Mouse (Mus musculus): ENCODE measurements at regions not wholly inside any gene's neighbourhood (a gene's known extent, or its start where the extent isn't known, plus 50 kb on each side); places are given as distances from the start of the nearest gene placed in this dataset.

DNA sequence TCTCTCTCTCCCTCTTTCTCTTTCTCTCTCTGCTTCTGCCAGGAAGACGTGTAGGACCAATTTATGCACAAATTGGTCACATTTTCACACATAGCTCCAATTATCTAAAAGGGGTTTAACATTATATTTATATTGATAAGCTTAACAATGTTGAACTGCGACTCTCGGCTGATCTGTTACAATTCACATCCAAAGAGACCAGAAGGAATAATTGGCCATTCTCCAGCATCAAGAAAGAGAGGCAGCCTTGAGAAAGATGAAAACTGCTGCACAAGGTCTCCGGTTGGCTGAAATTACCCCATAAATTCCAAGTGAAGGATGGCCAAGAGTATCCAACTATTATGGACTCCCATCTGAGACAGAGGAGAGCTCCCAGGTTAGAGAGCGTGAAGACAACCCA, 398.4 kb downstream of the Tshz3 start:
- no peak for DNase-seq

DNA sequence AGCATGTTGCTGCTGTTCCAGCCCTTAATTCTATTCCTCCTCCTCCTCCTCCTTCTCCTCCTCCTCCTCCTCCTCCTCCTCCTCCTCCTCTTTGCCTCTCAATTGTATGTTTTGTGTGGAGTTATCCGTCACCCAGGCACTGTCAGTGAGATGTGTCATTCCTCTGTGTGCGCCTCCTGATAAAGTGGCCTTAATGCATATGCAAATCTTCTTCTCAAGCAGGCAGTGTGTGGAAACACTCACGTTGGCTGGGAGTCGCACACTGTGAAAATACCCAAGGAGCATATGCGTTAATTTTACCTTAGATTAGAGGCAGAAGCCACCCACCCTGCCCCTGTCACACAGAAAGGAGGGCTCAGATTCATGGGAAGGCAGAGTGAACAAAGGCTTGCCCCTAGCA, 401.0 kb downstream of the Tshz3 start:
- no peak for DNase-seq

DNA sequence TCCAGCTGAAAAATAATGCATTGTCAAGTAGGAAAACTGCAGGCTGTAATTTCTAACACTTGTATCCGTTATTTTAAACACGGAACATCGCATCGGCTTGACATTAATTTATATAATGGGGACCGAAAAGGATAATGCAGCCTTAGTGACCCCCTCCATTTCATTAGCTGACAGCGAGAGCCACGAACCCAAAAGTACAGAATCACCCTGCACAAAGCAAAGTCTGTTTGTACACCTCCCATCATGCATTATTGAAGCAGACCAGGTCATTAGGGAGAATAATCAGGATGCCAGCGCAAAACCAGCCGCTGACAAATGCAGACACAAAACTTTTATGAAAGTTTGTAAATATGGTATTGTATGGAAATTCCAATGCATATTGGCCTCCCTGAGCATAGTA, 406.8 kb downstream of the Tshz3 start:
- no peak for DNase-seq

DNA sequence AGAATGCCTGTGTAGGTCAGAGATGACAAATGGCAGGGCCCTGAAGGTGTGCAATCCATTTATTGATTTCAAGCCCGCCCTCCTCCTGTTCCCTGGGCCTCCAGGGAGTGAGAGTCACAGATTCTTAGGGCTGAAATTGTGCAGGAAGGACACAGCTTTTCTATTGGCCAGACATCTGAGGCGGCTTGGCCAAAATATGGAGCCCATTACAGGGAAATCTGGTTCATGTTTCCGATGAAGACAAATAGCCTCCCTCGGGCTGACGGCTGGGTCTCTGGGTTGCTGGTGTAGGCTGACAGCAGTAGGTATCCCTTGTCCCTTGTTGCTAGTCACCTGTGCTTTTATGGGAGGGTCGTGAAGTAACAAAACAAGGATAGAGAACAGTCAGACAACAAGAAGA, 413.2 kb downstream of the Tshz3 start:
- no peak for DNase-seq

DNA sequence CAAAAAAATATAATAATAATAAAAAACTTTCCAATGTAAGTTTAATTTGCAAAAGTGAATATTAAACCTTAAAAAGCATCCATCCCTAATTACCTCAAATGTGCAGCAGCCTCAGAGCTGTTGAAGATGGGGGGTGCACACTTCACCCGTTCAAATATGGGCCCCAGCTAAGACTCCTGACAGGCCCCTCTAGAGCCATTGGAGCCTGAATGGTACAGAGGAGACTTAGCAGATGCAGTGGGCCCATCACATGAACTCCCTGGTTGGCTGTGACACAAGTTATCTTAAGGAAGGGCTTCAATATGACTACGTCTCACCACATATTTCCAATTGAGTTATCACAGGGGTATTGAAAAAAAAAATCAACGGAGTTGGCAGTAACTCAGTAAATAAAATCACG, 422.9 kb downstream of the Tshz3 start:
- DNase-seq: no peak

GRCm38 (mm10) chr7:37140191-37140590, 442.3 kb downstream of the Tshz3 start:
- no peak for DNase-seq

GRCm38 (mm10) chr7:37142780-37143179, 444.9 kb downstream of the Tshz3 start:
- DNase-seq: no peak

DNA sequence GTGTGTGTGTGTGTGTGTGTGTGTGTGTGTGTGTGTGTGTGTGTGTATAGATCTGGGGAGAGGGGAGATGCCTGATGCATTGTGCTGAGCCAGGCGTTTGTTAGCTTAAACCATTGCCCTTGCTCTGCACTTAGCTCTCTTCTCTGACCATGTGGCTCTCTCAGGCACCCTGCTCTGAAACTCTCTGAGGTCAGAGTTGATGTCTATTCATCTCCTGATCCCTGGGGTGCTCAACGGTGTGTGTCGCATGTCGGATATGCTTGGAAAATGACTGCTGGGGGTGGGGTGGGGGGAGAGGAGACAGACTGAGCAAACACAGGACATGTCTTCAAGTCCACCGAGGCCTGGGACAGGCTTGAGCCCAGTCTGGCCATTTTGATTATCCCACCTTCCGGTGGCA, 446.4 kb downstream of the Tshz3 start:
- DNase-seq: no peak

DNA sequence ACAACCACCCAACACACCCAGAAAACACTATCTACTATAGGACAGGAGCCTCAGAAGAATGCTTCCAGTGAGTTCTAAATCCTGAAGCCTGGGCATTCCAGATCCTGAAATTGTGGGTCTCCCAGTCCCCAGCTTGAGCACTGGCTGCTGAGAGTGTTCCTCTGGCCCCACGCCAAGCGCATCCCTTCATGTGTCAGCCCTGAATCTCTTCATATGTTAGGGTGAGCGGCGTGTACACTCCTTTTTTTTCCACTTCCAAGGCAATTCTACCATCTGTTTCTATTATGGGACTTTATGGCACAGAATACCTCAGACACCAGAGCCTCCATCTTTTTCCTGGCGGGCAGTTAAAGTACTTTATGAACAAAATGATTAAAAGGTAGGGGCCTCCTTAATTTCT, 451.8 kb downstream of the Tshz3 start:
- no peak for DNase-seq

DNA sequence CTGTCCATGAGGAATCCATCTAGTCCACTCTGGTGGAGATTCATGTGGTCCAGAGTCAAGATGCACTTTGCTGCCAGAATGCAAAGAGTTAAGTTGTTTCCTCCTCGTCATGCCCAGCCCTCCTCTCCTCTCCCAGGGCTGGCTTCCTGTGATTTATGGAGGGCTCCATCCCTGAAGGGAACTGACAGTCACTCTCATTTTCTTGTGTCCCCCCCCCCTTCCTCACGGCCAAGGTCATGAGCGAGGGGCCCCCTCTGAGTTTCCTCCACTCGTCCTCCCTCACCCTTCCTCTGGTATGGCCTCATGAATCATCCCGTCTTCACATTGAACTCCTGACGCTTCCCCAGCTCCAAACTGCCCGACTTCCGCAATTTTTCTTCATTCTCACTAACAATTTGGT, 461.9 kb downstream of the Tshz3 start:
- DNase-seq: no peak

- DNase-seq: no peak
Measured at GRCm38 (mm10) chr7:37168883-37169282, 471.0 kb downstream of the Tshz3 start.

DNA sequence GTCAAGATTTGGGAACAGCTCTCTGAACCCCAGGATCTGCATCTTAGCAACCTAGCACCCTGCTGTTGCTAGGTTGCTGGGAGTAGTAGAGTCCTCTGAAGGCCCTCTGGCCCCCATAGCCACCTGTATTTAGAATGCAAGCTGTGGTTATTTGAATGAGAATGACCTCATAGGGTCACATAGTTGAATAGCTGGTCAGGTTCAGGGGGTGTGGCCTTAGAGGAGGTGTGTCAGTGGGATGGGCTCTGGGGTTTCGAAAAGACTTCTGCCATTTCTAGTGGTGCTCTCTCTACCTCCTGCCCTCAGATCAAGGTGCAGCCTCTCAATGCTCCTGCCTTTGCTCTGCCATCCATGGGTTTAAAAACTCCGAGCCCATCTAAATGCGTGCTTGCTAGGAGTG, 477.8 kb downstream of the Tshz3 start:
- no peak for DNase-seq

- no peak for DNase-seq
Measured at GRCm38 (mm10) chr7:37178256-37178655, 480.3 kb downstream of the Tshz3 start.

GRCm38 (mm10) chr7:37179907-37180306, 482.0 kb downstream of the Tshz3 start:
- DNase-seq: no peak

DNA sequence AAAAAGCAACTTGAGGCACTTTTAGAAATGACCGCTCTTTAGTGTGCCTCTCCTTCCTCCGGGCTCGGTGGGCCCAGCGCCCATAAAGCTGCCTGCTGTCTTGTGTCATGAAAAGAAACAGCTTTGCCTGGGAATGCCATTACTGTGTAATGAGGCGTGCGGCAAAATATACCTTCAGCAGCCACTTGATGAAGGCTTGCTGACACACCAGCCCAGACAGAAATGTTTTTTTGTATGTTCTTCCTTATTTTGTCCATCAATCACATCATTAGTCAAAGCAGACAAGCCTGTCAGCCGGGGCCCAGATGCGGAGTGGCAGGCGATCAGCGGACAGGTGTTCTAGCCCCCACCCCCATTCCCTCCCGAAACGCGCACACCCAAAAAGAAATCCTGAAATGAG, 482.5 kb downstream of the Tshz3 start:
- DNase-seq: no peak

GRCm38 (mm10) chr7:37181109-37181508, 483.2 kb downstream of the Tshz3 start:
- no peak for DNase-seq

DNA sequence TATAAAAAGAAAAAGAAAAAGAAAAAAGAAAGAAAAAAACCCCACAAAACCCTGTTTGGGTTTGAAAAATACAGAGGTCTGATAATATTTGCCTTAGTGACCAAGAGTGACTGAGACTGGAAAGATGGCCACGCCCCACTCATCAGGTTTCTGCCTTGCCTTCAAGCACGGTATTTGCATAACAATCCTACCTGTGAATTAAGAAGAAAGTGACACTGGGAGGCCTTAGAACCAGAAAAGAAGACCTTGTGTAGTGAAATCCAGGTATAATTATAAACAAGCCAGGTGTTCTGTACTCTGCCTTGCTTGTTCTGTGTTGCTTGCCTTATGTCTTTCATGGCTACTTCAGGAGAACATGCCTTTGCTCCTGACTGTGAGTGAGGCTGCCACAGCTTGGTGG, 494.6 kb downstream of the Tshz3 start:
- no peak for DNase-seq

- DNase-seq: no peak
Measured at GRCm38 (mm10) chr7:37204800-37205199, 506.9 kb downstream of the Tshz3 start.

- DNase-seq: no peak
Measured at GRCm38 (mm10) chr7:37208305-37208704, 510.4 kb downstream of the Tshz3 start.

DNA sequence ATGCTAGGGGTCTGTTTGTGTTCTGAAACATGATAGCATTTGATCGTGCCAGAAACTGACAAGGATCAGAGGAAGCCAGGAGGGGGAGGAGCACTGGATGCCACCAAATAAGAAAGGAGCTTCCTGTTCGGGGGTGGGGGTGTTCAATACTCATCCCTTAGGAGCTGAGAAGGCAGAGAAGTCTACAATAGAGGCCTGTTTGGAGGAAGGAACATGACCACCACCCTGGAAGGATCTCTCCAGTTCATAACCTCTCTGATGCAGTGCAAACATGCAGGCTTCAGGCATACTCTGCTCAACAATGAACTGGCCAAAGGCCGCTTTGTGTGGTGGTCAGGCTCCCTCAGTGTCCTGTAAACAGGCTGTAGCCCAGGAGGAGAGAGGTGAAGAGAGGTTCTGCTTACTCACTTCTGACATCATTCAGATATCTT, 515.8 kb downstream of the Tshz3 start:
- DNase-seq: no peak

GRCm38 (mm10) chr7:37215498-37215897, 517.6 kb downstream of the Tshz3 start:
- no peak for DNase-seq

DNA sequence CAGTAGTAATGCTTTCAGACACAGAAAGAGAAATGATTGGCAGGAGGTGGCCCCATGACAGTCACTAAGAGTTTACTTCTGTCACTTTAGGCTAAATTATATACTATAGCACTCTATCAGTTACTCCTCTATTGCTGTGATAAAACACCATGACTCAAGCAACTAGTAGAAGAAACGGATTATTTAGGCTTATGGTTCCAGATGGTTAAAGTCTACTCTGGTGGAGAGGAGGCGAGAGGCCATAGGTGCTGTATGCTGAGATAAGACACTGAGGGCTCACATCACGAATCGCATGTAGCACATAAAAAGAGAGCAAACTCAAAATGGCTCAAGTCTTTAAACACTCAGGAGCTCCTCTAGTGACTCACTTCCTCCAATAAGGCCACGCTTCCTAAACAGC, 522.6 kb downstream of the Tshz3 start:
- no peak for DNase-seq

DNA sequence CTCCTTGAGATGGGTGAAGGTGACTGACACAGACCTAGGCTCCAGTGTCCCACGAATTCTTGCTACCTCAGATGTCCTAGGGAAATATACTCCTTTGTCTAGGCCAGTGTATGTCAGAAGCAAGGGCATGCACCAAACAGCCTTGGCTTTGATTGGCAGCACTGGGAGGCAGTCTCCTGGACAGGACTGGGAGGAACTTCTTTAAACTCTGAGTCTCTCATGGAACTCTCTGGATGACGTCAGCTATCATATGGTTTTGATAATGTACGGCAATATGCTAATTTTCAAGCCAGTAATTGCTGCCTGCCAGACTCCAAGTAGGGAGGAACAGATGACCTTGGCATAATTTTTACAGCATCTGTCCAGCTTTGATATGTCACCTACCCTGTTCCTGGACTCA, 528.5 kb downstream of the Tshz3 start:
- DNase-seq: no peak

DNA sequence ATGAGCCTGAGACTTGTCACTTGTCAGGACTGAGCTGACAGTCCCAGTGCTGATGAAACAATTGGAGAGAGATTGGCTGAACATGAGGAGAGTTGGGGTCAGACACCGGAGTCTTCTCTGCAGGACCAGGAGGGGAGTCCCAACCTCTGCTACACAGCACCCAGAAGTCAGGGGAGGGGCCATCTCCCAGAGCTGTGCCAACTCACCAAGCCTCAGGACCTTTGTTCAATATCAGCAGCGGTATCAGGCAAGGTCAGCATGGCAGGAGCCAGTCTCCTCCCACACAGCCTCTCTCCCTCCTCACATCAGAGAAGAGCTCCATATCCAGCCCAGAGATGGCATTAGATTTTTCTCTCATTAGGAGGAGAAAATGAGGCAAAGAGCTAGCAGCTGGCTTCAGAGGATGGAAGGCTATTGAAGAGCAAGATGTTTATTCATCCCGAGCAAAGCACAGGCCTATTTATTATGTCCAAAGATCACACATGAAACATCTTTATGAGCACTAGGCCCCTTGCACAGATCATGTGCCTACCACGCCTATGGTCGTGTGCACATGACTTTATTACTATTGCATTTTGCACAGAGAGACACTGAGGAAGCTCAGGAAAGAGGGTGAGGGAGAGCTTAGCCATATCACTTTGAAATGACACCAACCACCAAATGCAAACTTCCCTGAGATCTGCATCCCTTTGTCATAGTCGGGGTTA, 532.9 kb downstream of the Tshz3 start:
- no peak for DNase-seq

DNA sequence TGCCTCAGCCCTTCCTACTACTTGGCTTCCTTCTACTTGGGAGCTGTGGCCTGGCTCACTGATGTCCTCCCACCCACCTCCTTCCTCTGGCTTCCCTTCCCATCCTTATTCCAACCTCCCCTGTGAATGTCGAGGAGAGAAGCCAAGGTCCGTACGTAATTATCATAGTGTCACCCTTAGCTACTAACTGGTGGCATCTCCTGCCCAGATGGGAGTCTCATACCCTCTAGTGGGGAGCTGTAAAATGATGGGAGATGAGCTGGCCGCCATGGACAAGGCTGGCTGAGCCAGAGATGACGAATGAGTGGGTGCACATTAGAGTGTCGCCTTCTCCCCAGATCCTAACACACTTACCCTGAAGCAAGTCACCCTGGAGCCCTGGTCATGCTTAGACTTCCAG, 532.6 kb downstream of the Zfp536 start:
- DNase-seq: no peak

All from adrenal gland, adult 8-10 months (tissue).